Mouse (Mus musculus) urinary bladder, postnatal 4 days (tissue): ENCODE results near the gene Ccdc85c.

Experiments used
- DNase-seq, 2 experiments: peaks; one replicate each; pipeline ENCODE4 v3.0.0; 2021 to 2022; ENCODE audit warnings: low spot score in 2 of 2

Gene Ccdc85c

DNA sequence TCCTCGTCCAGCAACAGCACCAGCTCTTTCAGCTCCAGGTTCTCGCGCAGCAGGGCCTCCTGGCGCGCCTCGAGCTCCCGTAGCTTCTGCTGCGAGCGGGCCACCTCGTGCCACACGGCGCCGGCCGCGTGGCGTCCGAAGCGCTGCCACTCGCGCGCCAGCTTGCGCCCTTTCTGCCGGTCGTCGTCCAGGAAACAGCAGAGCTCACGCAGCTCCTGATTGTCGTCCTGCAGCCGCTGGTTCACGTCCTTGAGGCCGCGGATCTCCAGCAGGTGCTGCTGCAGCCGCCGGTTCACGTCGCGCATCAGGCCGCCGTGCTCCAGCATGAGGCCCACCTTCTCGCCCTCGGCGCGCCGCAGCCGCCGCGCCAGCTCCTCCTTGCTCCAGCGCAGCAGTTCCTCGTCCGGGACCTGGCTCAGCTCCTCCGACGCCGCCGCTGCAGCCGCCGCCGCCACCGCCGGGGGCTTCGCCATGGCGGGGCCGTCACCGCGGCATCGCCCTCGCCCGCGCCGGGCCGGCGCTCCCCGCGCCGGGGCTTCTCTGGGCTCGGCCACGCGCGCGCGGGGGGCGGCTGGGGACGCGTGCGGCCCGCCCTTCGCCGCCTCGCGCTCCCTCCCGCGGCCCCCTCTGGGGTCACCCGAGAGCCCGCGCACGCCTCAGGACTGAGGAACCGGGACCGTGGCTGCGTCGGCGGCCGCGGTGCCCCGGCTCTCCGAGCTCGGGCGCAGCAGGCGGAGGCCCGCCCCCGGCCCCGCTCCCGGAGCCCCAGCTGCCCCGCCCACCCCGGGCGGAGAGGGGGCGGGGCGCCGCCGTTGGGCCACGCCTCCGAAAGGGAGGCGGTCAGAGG lies at the start of gene Ccdc85c:
TSS of gene Ccdc85c (minus strand) at position 765 of the 847 bp plus-strand sequence.
- peak in 1 of 2 experiments; percentile 56 for DNase-seq

GRCm38 (mm10) chr12:108320096-108320495 lies 44.9 kb upstream of the Ccdc85c start:
- DNase-seq = no peak

GRCm38 (mm10) chr12:108318499-108318898 lies 43.3 kb upstream of the Ccdc85c start:
- DNase-seq = no peak

DNA sequence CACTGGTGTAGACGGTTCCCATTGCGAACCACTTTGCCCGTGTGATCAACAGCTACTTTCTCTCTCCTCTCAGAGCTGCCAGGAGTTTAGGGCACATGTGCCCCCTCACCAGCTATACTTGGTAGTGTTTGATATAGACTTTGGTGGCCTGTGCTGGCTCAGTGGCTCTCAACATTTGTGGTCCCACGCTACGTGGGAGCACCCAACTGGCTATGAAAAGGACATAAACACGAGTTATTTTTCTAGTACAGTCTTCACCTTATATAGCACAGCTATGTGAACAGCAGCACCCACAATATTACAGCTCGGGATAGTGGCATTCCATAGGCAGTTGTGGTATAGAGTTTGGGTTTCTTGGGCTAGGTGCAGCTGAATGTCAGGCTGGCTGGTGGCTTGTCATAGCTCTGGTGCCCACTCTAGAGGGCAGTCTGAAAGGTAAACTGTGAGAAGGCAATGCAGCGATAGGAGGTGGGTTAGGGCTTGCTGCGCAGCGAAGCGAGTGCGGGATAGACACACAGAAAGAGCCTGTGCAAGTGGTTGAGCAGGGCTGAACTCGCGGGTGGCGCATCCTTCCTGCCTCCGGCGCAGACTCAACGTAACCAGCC lies 42.7 kb upstream of the Ccdc85c start:
- DNase-seq = no peak

DNA sequence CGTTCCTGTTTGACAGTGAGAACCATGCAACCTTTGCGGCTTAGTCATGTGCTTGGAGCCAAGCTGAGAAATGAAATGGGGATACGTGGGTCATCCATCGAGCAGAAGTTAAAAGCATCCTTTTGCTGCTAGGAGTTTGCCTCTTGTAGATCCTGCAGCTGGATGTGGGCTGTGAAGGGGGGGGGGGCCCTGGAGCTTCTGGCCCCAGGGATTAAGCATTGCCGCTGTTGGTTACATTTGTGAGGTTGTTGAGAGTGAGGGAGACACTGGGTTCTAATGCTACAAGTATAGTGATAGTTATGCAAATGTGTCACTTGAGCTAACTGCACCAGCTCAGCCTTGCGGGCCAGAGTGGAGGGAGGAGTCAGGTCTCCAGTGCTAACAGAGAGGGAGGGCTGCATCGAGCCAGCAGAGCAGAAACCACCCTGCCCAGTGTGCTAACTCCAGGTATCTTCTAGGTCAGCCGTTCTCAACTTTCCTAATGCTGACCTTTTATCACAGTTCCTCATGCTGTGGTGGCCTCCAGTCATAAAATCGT lies 42.0 kb upstream of the Ccdc85c start:
- no peak for DNase-seq

GRCm38 (mm10) chr12:108316655-108317054 lies 41.4 kb upstream of the Ccdc85c start:
- no peak for DNase-seq

DNA sequence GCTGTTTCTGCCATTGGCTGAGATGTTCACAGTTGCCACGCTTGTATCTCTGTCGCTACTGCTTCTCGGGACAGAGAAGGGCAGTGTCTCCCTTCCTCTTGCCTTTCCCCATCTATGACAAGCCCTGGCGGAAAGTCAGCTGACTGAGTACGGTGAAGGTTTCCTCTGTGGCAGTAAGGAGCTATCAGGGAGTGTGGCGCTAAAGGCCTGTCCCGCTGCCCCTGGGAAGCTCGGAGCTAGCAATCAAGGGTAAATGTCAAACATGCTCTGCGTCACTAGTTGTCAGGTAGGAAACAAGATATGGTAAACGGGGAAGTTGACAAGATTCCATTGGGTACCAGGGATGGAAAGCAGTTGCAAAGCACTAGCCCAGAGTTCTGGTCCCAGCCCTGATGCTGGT lies 40.6 kb upstream of the Ccdc85c start:
- DNase-seq = no peak

- no peak for DNase-seq
Observed at GRCm38 (mm10) chr12:108313244-108313772, 38.1 kb upstream of the Ccdc85c start.

DNA sequence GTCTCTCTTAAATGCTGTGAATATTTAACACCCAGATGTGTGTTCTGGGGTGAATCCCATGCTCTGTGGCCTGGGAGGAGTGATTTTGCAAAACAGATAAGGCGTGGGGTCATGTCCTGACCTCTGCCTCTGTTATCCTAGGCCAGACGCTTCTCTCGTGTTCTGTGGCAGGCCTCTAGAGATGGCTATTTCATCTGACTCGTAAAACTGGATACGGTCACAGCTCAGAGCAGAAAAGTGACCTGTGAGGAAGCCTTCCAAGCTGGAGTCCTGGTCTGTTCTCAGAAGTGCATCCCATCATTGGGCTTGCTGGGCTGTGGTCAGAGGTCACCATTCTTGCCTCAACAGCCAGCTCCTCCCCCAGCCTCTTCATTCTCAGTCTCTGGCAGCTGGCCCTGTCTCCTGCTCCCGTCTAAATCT lies 37.2 kb upstream of the Ccdc85c start:
- DNase-seq = no peak

- DNase-seq = no peak
Observed at GRCm38 (mm10) chr12:108311741-108312290, 36.6 kb upstream of the Ccdc85c start.

- DNase-seq = no peak
Observed at GRCm38 (mm10) chr12:108310456-108311027, 35.3 kb upstream of the Ccdc85c start.

- no peak for DNase-seq
Observed at GRCm38 (mm10) chr12:108310041-108310440, 34.8 kb upstream of the Ccdc85c start.

GRCm38 (mm10) chr12:108309116-108309794 lies 34.0 kb upstream of the Ccdc85c start:
- no peak for DNase-seq

DNA sequence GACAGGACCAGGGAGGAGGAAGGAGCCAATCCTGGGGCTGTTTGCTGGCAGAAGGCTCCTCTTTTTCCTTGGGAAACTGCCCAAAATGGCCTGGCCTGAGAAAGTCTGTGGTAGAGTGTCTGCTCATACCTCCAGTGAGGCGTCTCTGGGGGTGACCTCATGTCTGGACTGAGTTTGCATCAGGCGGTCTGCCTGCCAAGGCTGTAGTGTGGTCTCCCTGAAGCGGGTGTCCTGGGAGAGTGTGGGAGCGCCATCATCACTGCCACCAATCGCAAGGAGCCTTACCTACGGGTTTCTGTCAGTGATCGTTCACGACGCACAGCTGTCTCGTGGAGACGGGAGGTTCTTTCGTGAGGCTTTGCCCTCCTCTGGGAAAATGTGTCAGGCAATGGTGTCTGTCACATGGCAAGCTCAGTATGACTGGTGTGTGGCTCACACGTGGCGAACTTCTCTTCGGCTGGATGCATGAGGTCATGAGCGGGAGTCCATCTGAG lies 33.2 kb upstream of the Ccdc85c start:
- peak in 1 of 2 experiments; percentile 46 for DNase-seq

GRCm38 (mm10) chr12:108307553-108307952 lies 32.3 kb upstream of the Ccdc85c start:
- DNase-seq = no peak

DNA sequence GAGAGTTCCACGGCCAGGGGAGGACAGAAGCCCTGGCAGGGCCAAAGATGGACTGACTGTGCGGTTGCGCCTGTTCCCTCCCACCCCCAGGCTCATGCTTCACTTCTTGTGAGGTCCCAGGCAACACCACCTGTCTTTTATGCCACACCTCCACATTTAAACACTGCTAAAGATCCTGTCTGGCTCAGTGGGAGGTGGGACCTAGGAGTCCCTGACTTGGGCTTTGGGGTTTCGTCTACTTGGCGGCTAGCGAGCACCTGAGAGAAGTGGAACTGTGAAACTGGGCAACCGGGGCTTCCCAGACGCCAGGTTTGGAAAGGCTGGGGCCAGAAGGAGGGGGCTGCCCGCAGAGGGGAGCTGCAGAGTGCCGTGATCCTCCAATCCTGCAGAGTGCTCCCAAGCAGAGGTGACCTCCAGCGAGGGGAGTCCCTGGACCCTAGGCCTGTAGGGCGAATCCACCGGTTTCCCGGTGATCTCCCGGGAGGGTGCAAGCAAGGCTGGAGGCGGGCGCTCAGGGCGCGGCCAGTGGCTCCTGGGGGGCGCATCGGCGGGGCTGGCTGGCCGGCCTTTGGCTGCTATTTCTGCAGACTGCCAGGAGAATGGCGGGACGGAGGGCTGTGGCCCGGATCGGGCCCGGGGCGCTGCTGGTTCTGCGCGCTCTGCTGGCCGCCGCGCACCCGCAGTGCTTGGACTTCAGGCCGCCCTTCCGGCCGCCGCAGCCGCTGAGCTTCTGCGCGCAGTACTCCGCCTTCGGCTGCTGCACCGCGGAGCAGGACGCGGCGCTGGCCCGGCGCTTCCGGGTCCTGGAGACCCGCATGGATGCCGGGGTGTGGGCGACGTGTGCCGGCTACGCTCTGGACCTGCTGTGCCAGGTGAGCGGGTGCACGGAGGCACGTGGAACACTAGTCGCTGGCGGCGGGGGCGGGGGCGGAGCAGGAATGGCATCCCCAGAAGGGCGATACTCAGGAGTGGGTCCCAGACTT lies 30.9 kb upstream of the Ccdc85c start, which contains the start of gene Hhipl1:
TSS of gene Hhipl1 (plus strand) at position 459 of the 983 bp plus-strand sequence.
- DNase-seq = no peak

GRCm38 (mm10) chr12:108305172-108305571 lies 29.9 kb upstream of the Ccdc85c start:
- no peak for DNase-seq

DNA sequence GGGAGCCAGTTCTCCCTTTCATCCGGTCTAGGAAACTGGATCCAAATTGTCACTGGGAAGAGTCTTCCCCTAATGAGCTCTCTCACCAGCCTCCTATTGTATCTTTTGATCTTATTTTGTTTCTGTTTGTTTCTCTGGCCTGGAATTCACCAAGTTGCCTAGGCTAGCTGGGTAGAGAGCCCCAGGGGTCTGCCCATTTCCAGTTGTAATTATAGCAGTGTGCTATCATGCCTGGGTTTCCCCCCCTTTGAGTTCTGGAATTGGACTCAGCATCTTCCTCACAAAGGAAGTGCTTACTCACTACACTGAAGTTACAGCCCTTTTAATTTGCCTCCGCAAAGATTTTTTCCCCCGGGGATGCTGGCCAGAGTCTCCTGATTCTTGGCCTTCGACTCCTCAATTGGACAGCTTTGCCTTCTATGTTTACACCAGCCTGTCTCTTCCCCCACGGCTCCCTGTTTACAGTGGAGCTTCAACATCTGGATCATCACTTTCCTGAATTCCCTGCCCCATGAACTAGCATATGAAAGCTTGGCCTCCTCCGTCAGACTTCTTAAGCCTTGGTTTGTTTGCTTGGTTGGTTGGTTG lies 28.6 kb upstream of the Ccdc85c start:
- DNase-seq = no peak

- DNase-seq = no peak
Observed at GRCm38 (mm10) chr12:108301006-108301405, 25.8 kb upstream of the Ccdc85c start.
